Mouse (Mus musculus): ENCODE data around the gene Pomt2.
"Not testable (repeated sequence)": the region's sequence is repeated elsewhere in the genome, so short reads cannot be mapped to it uniquely, and the experiment has no call there.

The Pomt2 gene

DNA sequence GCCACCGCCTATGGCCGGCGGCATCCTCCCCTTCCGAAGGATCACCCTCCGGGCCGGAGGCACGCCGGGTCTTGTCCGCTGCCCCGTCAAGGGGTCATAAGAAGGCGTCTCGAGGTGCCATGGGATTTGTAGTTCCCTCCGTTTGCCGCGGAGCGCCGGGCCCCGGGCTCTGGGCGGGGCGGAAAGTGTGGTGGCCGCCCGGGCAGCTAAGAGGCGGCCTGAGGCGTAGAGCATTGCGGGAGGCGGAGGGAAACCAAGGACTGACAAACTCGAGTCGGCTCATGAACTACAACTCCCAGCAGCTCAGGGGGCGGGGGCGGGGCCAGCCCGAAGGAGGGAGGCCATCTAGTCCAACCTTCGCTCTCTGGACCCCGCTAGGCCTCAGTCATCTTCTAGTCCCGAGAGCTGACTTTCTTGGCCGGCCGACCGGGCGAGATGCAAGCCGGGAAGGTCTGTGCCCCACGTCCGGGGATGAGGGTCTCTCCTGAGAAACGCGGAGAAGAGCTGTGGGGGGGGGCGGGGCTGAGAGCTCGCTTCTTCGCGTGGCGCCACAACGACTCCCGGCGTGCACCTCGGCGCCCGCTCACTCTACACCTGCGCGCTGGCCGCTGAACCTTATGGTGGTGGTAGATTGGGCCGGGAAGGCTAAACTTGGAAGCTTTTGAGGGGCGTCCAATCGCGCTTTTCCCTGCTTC, at the start of gene Pomt2:
Gene Pomt2, minus strand, starts transcription at position 574 of the 695 bp plus-strand sequence.
- peak; percentile 93 for DNase-seq (ENCODE audit: low spot score)

DNA sequence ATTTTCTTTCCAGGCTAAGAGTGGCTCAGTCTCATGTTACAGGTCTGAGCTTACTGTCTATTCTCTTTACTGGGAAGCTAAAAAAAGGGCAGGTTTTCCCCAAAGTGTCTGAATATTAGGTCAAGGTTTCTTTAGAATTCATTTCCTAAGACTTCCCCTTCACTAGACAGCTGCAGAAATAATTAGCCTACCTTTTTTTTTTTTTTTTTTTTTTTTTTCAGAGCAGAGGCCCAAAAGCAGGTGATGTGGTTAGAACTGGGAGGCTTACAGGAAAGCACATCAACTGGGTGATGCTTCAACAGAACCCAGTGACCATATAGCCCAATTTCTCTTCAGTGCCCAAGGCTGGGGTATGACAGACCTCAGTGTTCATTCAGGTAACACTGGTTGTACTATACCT, 48.5 kb upstream of the Pomt2 start:
- no peak for DNase-seq (ENCODE audit: low spot score)

DNA sequence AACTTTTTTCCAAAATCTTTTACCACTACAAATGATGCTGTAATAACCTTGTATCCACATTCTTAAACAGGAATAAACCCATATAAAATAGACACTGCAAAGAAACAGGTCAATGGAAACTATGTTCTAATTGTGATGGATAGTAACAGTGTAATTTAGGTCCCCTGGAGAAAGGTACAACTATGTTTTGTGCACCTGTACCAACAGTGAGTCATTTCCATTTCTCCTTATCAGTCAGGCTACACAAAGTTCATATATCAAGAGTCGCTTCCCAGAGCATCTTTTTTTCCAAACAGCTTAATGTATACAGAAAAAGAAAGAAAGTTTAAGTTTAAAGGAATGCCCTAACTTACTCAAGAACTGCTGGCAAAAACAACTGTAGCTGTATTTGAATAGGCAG, 47.3 kb upstream of the Pomt2 start:
- no peak for DNase-seq (ENCODE audit: low spot score)

DNA sequence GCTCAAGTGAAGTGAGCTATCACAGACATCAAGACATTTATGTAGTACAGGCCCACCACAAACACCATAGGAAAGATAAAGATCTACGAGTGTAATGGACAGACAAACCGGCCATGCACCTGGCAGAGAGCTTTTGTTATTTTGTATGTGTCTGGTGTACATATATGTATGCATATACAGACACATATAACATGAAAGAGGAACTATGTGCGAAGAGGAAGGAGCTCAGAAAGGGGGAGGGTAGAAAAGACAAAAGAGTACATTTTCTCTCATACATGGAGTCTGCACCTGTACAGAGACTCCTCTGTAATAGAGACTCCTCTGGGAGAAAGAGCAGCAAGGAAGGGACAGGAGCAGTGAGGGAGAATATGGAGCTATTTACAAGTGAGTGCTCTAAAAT, 45.2 kb upstream of the Pomt2 start:
- no peak for DNase-seq (ENCODE audit: low spot score)

DNA sequence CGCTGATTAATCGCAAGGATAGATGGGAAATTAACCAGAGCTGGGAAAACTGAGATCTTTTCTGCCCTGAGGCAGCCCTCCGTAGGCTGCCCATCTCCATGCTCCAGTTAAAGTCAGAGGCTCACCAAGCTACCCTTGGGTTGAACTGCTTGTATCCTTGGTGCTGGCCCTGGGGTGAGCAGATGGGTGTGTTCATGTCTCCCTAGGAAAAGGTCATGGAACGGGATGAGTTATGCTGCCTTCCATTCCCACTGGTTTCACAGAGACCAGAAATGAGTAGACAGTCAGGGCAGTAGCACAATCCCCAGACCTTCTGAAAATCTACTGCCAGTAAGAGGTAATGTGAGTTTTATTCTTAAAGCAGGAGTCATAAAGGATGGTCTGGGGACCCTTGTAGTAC, 29.9 kb upstream of the Pomt2 start:
- no peak for DNase-seq (ENCODE audit: low spot score)

DNA sequence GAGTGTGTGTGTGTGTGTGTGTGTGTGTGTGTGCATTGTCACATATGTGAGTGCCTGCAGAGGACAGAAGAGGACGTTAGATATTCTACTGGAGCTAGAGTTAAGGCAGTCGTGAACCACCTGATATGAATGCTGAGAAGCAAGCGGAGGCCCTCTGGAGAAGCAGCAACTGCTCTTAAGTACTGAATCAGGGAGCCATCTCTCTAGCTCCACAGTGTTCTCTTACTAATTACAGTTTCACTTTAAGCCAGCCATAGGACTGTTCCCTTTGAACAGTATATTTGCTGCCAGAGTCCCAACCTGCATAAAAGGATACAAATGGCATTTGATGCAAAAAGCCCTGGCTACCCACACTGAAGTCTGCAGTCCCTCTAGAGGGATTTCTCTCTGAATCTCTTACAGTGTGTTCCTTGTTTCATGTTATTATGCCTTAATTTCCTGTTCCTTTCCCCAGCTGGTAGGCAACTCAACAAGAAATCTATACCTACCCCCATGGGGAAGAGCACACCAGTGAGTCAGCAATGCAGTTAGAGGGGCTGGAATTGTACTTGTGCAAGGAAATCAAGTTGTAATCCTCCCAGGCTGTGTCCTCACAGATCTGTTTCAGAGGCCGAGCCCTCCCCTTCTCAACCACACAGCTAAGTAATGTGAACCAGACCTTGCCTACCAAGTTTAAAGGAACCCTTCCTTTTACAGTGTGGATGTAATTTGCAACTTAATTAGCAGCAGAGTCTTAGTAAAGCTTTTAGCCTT, 27.6 kb upstream of the Pomt2 start:
- no peak for DNase-seq (ENCODE audit: low spot score)

DNA sequence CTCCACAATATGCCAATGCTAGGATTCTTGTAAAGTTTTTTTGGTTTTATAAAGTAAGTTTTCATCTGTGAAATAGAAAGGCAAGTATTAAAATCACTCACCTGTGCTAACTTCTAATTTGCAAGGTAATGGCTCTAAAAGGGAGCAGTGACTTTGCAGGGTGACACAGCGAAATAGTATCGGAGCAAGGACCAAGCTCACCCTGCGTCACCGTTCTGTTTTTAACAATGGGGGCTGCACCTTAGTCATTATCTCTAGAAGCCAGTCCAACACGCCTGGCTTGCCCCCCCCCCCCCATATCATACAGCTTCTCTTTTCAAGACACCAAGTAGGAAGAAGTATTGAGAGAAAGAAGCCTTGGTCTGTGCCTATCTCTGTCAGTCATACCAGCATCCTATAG, 13.0 kb upstream of the Pomt2 start:
- DNase-seq (ENCODE audit: low spot score), result no peak

DNA sequence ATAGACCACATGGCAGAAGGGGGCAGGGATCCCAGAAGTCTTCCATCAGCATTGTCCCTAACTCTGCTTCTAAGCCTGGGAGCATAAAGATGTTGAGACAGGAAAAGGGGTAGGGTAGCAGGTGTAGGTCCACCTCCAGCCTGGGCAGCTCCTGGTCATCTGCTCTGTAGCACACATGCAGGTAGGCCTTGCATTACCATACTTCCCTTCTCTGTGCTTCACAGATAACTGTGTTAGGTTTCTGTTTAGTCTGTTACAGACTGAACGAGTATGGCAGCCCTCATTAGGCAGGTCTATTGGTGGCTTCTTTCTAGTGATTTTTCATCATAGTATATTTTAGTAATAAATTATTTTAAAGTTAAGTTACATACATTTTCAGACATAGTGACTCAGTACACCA, 12.5 kb upstream of the Pomt2 start:
- no peak for DNase-seq (ENCODE audit: low spot score)

DNA sequence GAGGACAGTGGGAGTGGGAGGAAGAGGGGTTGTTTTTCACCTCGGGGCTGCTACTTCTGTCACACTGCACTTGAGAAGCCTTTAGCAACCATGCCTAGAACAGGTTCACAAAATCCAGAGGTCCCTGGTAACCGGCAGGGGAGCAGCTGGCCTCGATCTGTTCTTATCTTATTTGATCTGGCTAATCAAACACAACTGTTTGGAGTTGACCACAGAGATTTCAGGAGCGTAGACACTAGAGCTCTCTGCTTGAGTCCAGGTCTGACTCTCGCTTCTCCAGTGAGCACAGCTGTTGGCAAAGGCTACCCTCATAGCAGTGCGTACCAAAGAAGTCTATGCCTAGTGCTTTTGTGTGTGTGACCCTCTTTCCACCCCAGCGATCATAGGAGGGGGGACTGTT, 10.3 kb upstream of the Pomt2 start:
- DNase-seq (ENCODE audit: low spot score), result no peak

DNA sequence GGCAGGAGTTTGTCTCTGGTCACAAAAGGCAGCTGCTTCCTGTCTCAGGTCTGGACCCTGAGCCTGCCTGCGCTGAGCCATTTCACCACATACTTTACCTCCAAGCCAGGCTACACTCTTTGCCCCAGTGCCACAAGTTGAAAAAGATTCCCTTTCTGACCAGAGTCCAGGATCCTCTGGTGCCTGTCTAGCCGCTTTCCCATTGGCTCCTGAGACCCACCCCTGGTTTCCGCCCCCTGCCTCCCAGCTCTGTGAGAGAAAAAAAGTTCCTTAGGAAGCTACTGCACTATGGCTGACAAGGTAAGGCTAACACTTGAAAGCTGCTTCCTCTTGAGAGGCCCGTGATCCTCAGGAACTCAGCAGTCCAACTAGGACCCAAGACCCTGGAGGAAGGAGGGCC, 9.6 kb upstream of the Pomt2 start:
- no peak for DNase-seq (ENCODE audit: low spot score)

DNA sequence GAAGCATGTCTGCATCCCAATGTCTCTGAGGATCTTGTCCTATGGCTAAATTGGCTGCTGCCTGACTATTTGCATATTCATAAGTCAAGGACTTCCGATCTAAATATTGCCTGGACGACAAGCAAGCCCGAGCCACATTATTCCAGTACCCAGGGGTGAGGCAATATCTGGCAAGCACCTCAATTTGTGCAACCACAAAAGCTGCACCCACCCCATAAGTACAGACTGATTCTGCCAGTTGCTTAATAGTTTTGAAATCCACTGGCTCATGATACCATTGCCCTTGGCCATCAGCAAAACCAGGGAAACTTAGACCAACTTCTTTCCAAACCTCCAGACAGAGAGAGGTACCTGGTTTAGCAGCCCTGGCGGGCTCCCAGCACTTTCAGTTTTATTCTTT, 6.7 kb upstream of the Pomt2 start:
- not testable (repeated sequence) for DNase-seq (ENCODE audit: low spot score)

DNA sequence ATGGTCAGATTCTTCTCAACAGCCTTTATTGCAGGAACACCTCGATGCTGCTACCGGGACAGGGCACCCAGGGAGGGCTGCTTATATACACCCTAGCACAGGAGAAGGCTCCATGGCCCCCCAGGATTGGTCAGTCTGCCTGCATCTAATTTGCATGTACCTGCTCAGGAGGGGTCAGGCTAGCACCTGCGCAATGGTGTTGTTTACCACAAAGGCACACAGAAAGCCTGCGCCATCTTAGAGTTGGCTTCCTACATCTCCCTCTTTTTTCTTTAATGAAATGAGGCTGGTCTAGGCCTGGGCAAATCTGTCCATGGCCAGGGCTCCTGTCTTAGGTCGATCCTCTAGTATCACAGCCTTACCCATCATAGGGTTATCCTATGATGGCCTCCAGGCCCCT, 1.7 kb upstream of the Pomt2 start:
- no peak for DNase-seq (ENCODE audit: low spot score)

DNA sequence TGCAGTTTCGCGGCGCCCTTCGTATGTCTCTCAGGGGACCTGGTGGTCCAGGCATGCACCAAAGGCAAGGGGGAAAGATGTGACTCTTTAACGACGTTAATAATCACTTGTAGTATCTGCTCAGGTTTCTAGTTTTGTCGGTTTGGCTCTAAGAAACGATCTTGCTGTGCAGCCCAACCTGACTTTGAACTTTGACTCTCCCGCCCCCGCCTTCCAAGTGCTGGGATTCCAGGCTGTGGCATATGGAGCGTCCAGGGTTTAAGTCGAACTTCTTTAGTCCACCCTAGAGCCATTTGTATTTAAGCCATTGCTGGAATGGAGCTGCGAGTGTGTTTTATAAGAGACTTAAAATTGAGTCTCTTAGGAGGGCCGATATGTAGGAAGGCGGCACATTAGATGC, 368 bp upstream of the Pomt2 start:
- no peak for DNase-seq (ENCODE audit: low spot score)

DNA sequence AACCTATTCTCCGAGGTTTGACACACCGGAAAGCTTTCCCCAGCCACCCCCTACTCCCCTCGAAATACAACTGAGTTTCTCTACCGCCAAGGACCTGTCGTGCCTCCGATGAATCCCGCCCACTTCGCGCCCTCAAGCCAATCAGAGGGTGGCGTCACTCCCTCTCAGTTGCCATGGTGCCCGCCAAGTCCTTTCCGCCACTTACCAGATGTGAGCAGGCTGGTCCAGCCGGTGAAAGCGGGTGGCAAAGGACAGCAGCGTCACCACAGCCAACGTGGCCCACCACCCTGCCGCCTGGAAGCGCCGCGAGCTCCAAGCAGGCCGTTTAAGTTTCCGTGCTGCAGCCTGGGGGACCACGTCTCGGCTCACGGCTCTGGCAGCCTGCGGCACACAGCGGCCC, 802 bp downstream of the Pomt2 start, which contains the start of gene Gstz1:
Gene Gstz1, plus strand, starts transcription at position 200 of the 400 bp plus-strand sequence.
- DNase-seq (ENCODE audit: low spot score), result peak; percentile 85

DNA sequence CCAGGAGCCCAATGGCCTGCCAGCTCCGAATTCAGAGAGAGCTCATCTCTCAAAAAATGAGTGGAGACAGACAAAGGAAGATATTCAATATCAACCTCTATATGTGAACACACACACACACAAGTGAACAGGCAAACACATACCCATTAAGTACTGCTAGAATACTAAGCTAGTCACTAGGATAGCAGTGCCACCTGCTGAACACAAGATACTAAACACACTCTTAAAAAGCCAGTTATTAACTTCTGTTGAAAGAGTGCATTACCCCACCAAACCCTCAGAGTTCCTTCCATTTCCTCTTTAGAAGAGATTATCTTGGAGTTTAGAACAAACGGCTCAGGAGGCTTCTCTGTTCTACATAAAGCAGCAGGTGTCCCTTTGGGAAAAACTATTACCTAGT, 5.6 kb downstream of the Pomt2 start:
- no peak for DNase-seq (ENCODE audit: low spot score)

DNA sequence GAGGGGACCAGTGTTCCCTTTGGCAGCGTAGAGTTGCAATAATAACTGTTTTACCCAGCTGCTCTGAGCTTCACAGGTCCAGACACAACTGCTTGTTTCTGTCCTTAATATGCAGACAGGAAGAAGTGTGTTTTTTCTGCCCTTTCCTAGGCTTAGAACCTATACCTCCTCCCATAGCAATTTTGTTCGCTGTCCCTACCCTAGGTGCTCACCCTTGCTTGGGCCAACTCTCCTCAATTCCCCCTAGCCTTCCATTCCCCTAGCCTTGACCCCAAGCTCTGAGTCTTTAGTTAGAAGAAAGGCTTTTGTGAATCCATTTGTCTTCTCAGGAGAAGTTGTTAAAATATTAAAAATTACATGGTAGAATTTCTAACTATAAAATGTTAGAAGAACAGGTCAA, 9.0 kb downstream of the Pomt2 start:
- no peak for DNase-seq (ENCODE audit: low spot score)

DNA sequence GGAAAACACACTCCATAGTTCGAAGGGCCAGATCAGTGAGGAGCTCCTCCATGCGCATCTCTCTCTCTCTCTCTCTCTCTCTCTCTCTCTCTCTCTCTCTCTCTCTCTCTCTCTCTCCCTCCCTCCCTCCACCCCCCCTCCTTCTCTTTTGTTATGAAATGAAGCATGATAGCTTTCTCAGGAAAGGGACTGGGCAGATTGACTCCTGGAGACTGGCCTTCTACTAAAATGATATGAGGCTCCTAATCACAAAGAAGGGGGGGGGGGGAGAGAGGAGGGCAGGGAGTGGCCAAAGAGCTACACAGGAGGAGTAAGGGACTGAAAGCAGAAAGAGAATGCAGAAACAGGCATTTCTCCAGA, 9.4 kb downstream of the Pomt2 start:
- no peak for DNase-seq (ENCODE audit: low spot score)

DNA sequence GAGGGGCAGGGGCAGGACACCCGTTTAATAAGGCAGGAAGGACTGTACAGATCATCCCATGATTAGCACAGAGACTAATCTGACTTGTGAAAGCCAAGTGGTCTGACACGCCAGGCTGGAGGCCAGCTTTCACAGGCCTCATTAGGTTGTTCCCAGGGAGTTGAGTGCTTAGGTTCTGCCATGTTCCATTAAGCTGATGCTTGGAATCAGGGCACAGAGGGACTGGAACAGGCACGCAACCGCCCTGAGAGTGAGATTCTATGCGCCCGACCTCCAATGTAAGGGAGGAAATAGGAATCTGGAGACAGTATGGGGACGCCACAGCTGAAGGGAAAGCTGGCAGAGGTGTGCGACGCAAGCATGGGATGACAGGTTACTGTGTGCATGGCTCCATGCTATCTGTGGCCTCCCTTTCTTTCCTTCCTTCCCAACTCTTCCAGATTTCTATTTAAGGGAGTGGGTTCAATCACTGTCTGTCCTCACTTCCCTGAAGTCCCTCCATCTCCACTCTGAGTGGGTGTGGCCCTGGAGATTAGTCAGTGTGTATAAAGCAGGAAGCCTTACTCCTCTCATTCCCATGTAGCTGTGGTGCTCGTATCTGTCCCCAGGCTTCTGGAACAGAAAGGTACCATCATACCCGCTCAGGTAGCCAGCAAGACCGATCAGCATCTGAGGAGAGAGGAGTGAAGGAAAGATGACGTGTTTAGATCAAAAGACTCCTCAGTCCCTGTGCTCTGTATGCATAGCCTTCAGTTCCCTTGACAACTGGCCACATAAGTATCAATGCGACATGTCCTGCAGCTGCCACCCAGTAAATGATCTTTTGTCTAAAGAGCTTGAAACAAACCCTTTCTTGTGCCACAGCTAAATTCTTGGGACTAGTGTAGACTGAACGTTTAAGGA, 10.1 kb downstream of the Pomt2 start:
- no peak for DNase-seq (ENCODE audit: low spot score)

DNA sequence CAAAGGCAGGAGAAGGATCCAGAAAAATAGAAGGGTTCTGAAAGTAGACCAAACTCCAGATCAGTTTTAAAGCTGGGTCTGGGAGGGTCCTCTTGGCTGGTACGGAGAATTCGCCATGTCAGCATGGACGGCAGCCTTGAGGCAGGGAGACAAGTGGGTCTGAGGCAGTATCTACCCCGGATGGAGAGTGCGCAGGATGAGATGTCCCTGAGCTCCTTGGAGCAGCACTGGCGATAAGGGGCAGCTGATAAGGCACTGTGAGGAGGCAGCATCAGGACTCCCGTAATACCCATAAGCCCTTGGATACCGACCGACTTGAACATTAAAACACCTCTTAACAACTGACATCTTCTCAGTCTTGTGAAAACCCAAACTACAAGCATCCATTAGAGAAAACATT, 15.0 kb downstream of the Pomt2 start:
- DNase-seq (ENCODE audit: low spot score), result no peak

DNA sequence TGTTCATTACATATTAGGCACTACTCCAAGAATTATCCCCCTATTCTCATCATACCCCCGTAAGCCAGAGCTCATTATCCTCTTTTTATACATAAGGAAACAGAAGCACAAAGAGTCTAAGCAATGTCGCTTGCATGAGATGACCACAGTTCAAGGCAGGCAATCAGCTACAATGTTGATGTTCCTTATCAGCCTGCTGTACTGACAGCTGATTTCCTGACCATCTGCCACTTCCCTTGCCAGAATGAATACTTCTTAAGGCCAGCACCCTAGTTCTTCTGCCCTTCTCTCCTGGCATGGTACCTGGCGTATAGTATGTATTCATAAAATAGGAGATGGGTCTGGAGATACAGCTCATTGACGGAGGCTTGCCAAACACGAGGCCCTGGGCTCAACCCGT, 15.6 kb downstream of the Pomt2 start:
- no peak for DNase-seq (ENCODE audit: low spot score)

DNA sequence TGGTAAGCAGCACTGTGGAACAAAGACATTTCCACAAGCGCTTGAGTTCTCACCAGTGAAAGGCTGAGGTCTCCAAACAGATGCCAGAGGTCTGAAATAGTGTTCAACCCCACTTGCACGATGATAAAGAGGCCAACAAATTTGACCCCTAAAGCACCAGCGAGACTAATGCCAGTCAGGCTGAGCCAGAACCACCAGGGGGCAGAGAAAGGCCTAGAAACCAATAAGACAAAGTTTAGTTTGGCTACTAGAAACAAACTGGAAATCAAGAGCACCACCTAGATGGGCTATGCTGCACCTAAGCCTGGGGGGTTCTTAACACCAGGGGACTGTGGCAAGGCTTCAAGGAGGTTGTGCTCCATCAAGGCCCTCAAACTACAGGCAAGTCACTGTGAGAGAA, 16.1 kb downstream of the Pomt2 start:
- DNase-seq (ENCODE audit: low spot score), result peak; percentile 21

DNA sequence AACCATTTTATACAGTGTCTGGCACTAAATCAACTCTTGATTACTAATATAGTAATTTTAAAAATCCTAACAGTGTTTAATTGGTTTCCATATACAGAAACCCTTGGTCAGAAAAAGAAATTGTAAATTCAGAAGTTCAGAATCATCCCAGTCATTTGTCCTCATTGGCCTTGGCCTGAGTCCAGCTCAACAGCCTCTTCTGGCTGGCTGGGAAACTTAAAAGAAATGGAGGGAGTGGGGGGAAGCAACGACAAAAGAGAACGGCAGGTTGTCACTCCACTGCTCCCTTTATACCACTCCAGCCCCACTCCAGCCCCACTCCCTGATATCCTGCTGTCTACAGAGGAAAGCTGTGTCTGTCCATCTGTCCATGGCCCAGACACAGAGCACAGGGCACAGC, 16.6 kb downstream of the Pomt2 start:
- no peak for DNase-seq (ENCODE audit: low spot score)

DNA sequence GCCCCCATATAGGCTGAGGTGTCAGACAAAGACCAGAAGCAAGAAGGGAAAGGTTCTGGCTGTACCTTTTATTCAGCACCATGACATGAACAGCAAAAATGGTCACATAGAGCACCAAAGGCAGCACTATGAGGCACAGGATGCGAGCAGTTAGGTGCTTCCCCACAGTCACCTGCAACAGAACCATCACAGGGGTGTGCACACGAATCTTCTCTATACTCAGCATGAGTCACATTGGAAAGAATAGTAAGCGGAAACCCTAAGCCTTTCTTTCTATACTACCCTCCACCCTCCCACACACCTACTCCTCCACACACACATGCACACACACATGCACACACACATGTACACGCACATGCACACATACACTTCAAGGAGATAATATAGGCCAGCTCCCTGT, 17.5 kb downstream of the Pomt2 start:
- no peak for DNase-seq (ENCODE audit: low spot score)
